Mouse (Mus musculus) C2C12 (cell line): Measurements from ENCODE around the gene Edn3.

Source experiments
- CEBPB ChIP-seq: IDR thresholded peaks from one replicate; pipeline ENCODE4 v1.6.1; 2011; ENCODE audit warnings: low read depth, mild to moderate bottlenecking, control low read depth, moderate library complexity
- CTCF ChIP-seq: IDR thresholded peaks from one replicate; pipeline ENCODE4 v1.5.1; 2011; ENCODE audit not compliant: control insufficient read depth, insufficient read depth, insufficient read length
- MAX ChIP-seq: IDR thresholded peaks from one replicate; pipeline ENCODE4 v1.6.1; 2011; ENCODE audit warnings: mild to moderate bottlenecking, control low read depth
- MYOD1 ChIP-seq: IDR thresholded peaks from one replicate; pipeline ENCODE4 v1.6.1; 2011; ENCODE audit warnings: low read depth; ENCODE audit not compliant: control insufficient read depth, insufficient read length
- MYOG ChIP-seq: IDR thresholded peaks from one replicate; pipeline ENCODE4 v1.6.1; 2011; ENCODE audit not compliant: control insufficient read depth, insufficient read length; ENCODE audit errors: extremely low read depth
- USF1 ChIP-seq: IDR thresholded peaks from one replicate; pipeline ENCODE4 v1.6.1; 2011; ENCODE audit warnings: low read depth, mild to moderate bottlenecking, control low read depth, moderate library complexity

- TF ChIP-seq MYOG (no peak), CTCF (no peak), MYOD1 (no peak), USF1 (no peak), CEBPB (no peak), MAX (no peak)
Measured at GRCm38 (mm10) chr2:174803661-174804060, 43.2 kb downstream of the Edn3 start.
